Mouse (Mus musculus) CH12.LX (cell line): ENCODE measurements around the gene Trem1. TPM values are rescaled to one million over a fixed set of nuclear protein-coding genes. Genes with fewer than 3 reads are reported as not detected.

ENCODE experiments used
- DNase-seq: peaks from one replicate; pipeline ENCODE4 v3.0.0-alpha.2; 2013; ENCODE audit errors: extremely low read depth
- H3K27ac ChIP-seq: 2 replicates; pipeline ENCODE4 v1.5.1; 2012; ENCODE audit warnings: low read depth, mild to moderate bottlenecking, control low read depth, moderate library complexity; ENCODE audit not compliant: insufficient read depth
- H3K27me3 ChIP-seq: replicated peaks from 2 replicates; pipeline ENCODE3; 2012; ENCODE audit warnings: inconsistent platforms
- H3K36me3 ChIP-seq, 2 experiments: replicated peaks in 1 of 2; 2 replicates each; pipeline versions ENCODE3 to v1.6.1; 2012; ENCODE audit warnings: inconsistent platforms in 1 of 2, low read length in 1 of 2, mild to moderate bottlenecking in 1 of 2, mixed read lengths in 1 of 2, moderate library complexity in 1 of 2; ENCODE audit not compliant: control insufficient read depth in 1 of 2, insufficient read depth in 1 of 2
- H3K4me1 ChIP-seq, 2 experiments: 2 replicates each; pipeline ENCODE4 v1.6.1; 2012; ENCODE audit warnings: inconsistent platforms in 1 of 2, moderate library complexity in 1 of 2; ENCODE audit not compliant: insufficient read depth in 2 of 2, control insufficient read depth in 1 of 2
- H3K4me2 ChIP-seq: 2 replicates; pipeline ENCODE4 v1.6.1; 2012; ENCODE audit warnings: low read depth, mild to moderate bottlenecking, control low read depth; ENCODE audit not compliant: poor library complexity, insufficient read depth, severe bottlenecking
- H3K4me3 ChIP-seq, 3 experiments: fragments of 150-350 bp in 1 of 3; sonication (generic) in 1 of 3; replicated peaks in 1 of 3; 2 replicates each; pipeline versions ENCODE3 to v1.5.1; 2011 to 2012; ENCODE audit warnings: low read depth in 2 of 3, low read length in 2 of 3, mild to moderate bottlenecking in 2 of 3, moderate library complexity in 2 of 3, control low read depth in 1 of 3, improper control_type of control experiment in 1 of 3, inconsistent platforms in 1 of 3, mixed read lengths in 1 of 3; ENCODE audit not compliant: poor library complexity in 1 of 3
- H3K79me2 ChIP-seq: replicated peaks from 2 replicates; pipeline ENCODE4 v1.6.1; 2012; ENCODE audit warnings: mild to moderate bottlenecking, moderate library complexity; ENCODE audit not compliant: control insufficient read depth, poor library complexity, insufficient read depth, severe bottlenecking; ENCODE audit errors: extremely low read depth
- H3K9ac ChIP-seq: 2 replicates; pipeline ENCODE4 v1.6.1; 2012; ENCODE audit warnings: low read depth, mild to moderate bottlenecking, control low read depth, moderate library complexity; ENCODE audit not compliant: insufficient read depth
- H3K9me3 ChIP-seq: replicated peaks from 2 replicates; pipeline ENCODE3; 2012; ENCODE audit warnings: low read length, inconsistent platforms, mixed read lengths
- BHLHE40 ChIP-seq: IDR thresholded peaks from 2 replicates; pipeline ENCODE4 v1.6.1; 2011; ENCODE audit warnings: mild to moderate bottlenecking, low read depth, low read length, improper control_type of control experiment
- CHD2 ChIP-seq: IDR thresholded peaks from 2 replicates; pipeline ENCODE4 v1.6.1; 2011; ENCODE audit warnings: low read length, improper control_type of control experiment
- CTCF ChIP-seq, 2 experiments: IDR thresholded peaks in 1 of 2; conservative IDR thresholded peaks in 1 of 2; 2 replicates each; pipeline ENCODE4 v1.5.1; 2011 to 2012; ENCODE audit warnings: low read depth in 2 of 2, low read length in 2 of 2, improper control_type of control experiment in 1 of 2, inconsistent platforms in 1 of 2, mild to moderate bottlenecking in 1 of 2, moderate library complexity in 1 of 2
- E2F4 ChIP-seq: IDR thresholded peaks from 2 replicates; pipeline ENCODE4 v1.6.1; 2011; ENCODE audit warnings: low read depth, low read length, improper control_type of control experiment; ENCODE audit not compliant: insufficient replicate concordance
- ETS1 ChIP-seq: conservative IDR thresholded peaks from 2 replicates; pipeline ENCODE4 v1.6.1; 2012; ENCODE audit warnings: low read depth, mild to moderate bottlenecking, inconsistent platforms, low read length, improper control_type of control experiment, moderate library complexity
- GABPA ChIP-seq: IDR thresholded peaks from 2 replicates; pipeline ENCODE4 v1.6.1; 2012; ENCODE audit warnings: low read depth, low read length, improper control_type of control experiment, inconsistent platforms; ENCODE audit not compliant: insufficient replicate concordance
- JUN ChIP-seq: IDR thresholded peaks from 2 replicates; pipeline ENCODE4 v1.6.1; 2011; ENCODE audit warnings: low read depth, mild to moderate bottlenecking, low read length, improper control_type of control experiment, moderate library complexity; ENCODE audit not compliant: insufficient read depth
- JUND ChIP-seq: conservative IDR thresholded peaks from 2 replicates; pipeline ENCODE4 v1.6.1; 2011; ENCODE audit warnings: low read depth, low read length, improper control_type of control experiment
- KAT2A ChIP-seq: IDR thresholded peaks from 2 replicates; pipeline ENCODE4 v1.6.1; 2012; ENCODE audit warnings: low read length, improper control_type of control experiment, inconsistent platforms; ENCODE audit not compliant: insufficient replicate concordance
- MAX ChIP-seq: IDR thresholded peaks from 2 replicates; pipeline ENCODE4 v1.6.1; 2011; ENCODE audit warnings: low read length, improper control_type of control experiment
- MAZ ChIP-seq: IDR thresholded peaks from 2 replicates; pipeline ENCODE4 v1.6.1; 2012; ENCODE audit warnings: low read depth, mild to moderate bottlenecking, inconsistent platforms, low read length, improper control_type of control experiment, moderate library complexity
- NELFE ChIP-seq: IDR thresholded peaks from 2 replicates; pipeline ENCODE4 v1.6.1; 2011; ENCODE audit warnings: low read depth, low read length, improper control_type of control experiment
- NRF1 ChIP-seq: IDR thresholded peaks from 2 replicates; pipeline ENCODE4 v1.6.1; 2014; ENCODE audit warnings: low read depth, mild to moderate bottlenecking, inconsistent platforms, low read length, improper control_type of control experiment, moderate library complexity
- PAX5 ChIP-seq: IDR thresholded peaks from 2 replicates; pipeline ENCODE4 v1.6.1; 2012; ENCODE audit warnings: low read length, inconsistent platforms, mixed read lengths
- RCOR1 ChIP-seq: conservative IDR thresholded peaks from 2 replicates; pipeline ENCODE4 v1.6.1; 2012; ENCODE audit warnings: low read depth, mild to moderate bottlenecking, inconsistent platforms, low read length, improper control_type of control experiment
- SMC3 ChIP-seq: IDR thresholded peaks from 2 replicates; pipeline ENCODE4 v1.6.1; 2011; ENCODE audit warnings: low read depth, low read length, improper control_type of control experiment
- UBTF ChIP-seq: IDR thresholded peaks from 2 replicates; pipeline ENCODE4 v1.6.1; 2012; ENCODE audit warnings: low read depth, mild to moderate bottlenecking, inconsistent platforms, low read length, improper control_type of control experiment, moderate library complexity
- USF2 ChIP-seq: conservative IDR thresholded peaks from 2 replicates; pipeline ENCODE4 v1.6.1; 2011; ENCODE audit warnings: low read depth, low read length, improper control_type of control experiment
- ZC3H11A ChIP-seq: IDR thresholded peaks from 2 replicates; pipeline ENCODE4 v1.6.1; 2012; ENCODE audit warnings: low read depth, mild to moderate bottlenecking, inconsistent platforms, low read length, improper control_type of control experiment
- ZNF384 ChIP-seq: IDR thresholded peaks from 2 replicates; pipeline ENCODE4 v1.6.1; 2012; ENCODE audit warnings: low read depth, low read length, improper control_type of control experiment, inconsistent platforms
- dilution Hi-C: fragments of 300-500 bp; cut with MboI; formaldehyde crosslinking; loops from 2 replicates; pipeline ENCODE4 v1.14.3; 2020; ENCODE audit warnings: low sequenced_read_pairs; ENCODE audit not compliant: extremely low pct_unique_long_range_greater_than_20kb, extremely low pct_ligation_motif_present
- in situ Hi-C: fragments of 300-500 bp; cut with MboI; formaldehyde crosslinking; loops from 3 replicates; pipeline ENCODE4 v1.14.3; 2019; ENCODE audit warnings: low sequenced_read_pairs, low pct_ligation_motif_present, low pct_unique_long_range_greater_than_20kb, mixed read lengths
- polyA plus RNA-seq: library from polyadenylated mRNA; unstranded; fragments of >175 nt; gene quantifications from 2 replicates; pipeline ENCODE4 v1.2.1, GENCODE M21; 2012; ENCODE audit warnings: low read depth; ENCODE audit not compliant: insufficient read length
- total RNA-seq, 2 experiments: library from RNA; depleted of rRNA; stranded (reverse); fragments of 300-350 nt in 1 of 2; fragments of >200 nt in 1 of 2; gene quantifications; 2 replicates each; pipeline ENCODE4 v1.2.3; 2012 to 2014

The Trem1 gene
- total and polyA plus RNA-seq, 3 experiments = 0.17 to 0.29 TPM; not detected in 1

- Histone ChIP-seq H3K9me3 (no peaks in the 10 kb centered on the region), H3K4me1 (peaks cover 3 to 15% of the 10 kb centered on the region in 2 experiments), H3K79me2 (no peaks in the 10 kb centered on the region), H3K9ac (no peak overlapping the region), H3K36me3 (no peaks in the 10 kb centered on the region), H3K27ac (no peak overlapping the region)
- in situ Hi-C loops = no loop called here
- DNase-seq = no peak
- TF ChIP-seq CTCF (conservative IDR thresholded peaks at IDR 0.05 in 1 of 2, IDR thresholded peaks at IDR 0.05 in 1 of 2; ENCODE audit: low read depth in 2 of 2, low read length in 2 of 2) (no peak), JUND (no peak), SMC3 (no peak), PAX5 (no peak), KAT2A (no peak), BHLHE40 (no peak), RCOR1 (no peak), MAX (no peak), MAZ (no peak), E2F4 (no peak), ZNF384 (no peak), JUN (no peak), UBTF (no peak), ETS1 (no peak), USF2 (no peak), CHD2 (no peak), NRF1 (no peak), NELFE (no peak), GABPA (no peak)
- TF ChIP-seq, all 38 proteins: peak for 0
- Histone ChIP-seq H3K27me3 (no peaks in the 10 kb centered on the region), H3K4me3 (no peak overlapping the region), H3K4me2 (no peak overlapping the region)
- dilution Hi-C loops = no loop called here
These were observed 1.9 kb upstream of the Trem1 start for GRCm38 (mm10) chr17:48230680-48231079.

DNA sequence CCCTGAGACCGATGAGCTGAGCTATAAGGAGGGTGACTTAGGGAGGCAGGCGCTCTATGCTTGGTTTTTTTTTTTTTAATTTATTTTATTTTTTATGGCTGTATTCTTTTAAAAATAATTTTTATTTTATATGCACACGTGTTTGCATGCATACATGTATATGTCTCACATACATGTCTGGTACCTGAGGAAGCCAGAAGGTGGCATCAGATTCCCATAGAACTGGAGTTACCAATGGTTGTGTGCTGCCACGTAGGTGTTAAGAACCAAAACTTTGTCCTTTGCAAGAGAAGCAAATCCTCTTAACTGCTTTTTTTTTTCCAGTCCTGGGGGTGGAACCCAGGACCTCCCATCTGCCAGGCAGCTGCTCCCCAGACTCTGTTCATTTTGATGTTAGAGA lies 1.2 kb downstream of the Trem1 start:
- no peak overlapping the region for H3K27ac ChIP-seq
- TF ChIP-seq ZC3H11A = no peak
- no peaks in the 10 kb centered on the region for H3K9me3 ChIP-seq
- no peaks in the 10 kb centered on the region for H3K27me3 ChIP-seq
- H3K4me3 ChIP-seq = no peak overlapping the region
- H3K9ac ChIP-seq = no peak overlapping the region
- H3K79me2 ChIP-seq = no peaks in the 10 kb centered on the region
- peaks cover 3 to 15% of the 10 kb centered on the region in 2 experiments for H3K4me1 ChIP-seq
- no peak for DNase-seq
- in situ Hi-C loops (no loop called here), dilution Hi-C loops (no loop called here)
- H3K4me2 ChIP-seq = no peak overlapping the region
- H3K36me3 ChIP-seq = no peaks in the 10 kb centered on the region
